Mouse (Mus musculus) embryonic fibroblast, embryonic 13.5 days (primary cell): ENCODE measurements around the gene Chrm2. TPM values are rescaled to one million over a fixed set of nuclear protein-coding genes. Genes with fewer than 3 reads are reported as not detected.

ENCODE experiments used
- H3K27ac ChIP-seq: 2 replicates; pipeline ENCODE4 v1.5.1; 2012; ENCODE audit warnings: low read length, control low read depth, inconsistent platforms; ENCODE audit not compliant: insufficient read depth
- H3K4me1 ChIP-seq: 2 replicates; pipeline ENCODE4 v1.6.1; 2011; ENCODE audit warnings: low read length; ENCODE audit not compliant: control insufficient read depth, insufficient read depth
- H3K4me3 ChIP-seq: 2 replicates; pipeline ENCODE4 v1.5.1; 2011; ENCODE audit warnings: mild to moderate bottlenecking, control low read depth, low read length; ENCODE audit not compliant: insufficient read depth
- CTCF ChIP-seq: IDR thresholded peaks from 2 replicates; pipeline ENCODE4 v1.5.1; 2011; ENCODE audit warnings: mild to moderate bottlenecking, control low read depth, low read length, moderate library complexity, borderline replicate concordance; ENCODE audit not compliant: insufficient read depth
- POLR2A ChIP-seq: IDR thresholded peaks from 2 replicates; pipeline ENCODE4 v1.6.1; 2011; ENCODE audit warnings: low read depth, mild to moderate bottlenecking, control low read depth, low read length, moderate library complexity
- polyA plus RNA-seq: library from polyadenylated mRNA; stranded (reverse); fragments of >200 nt; gene quantifications from 2 replicates; pipeline ENCODE4 v1.2.4, GENCODE M21; 2011; ENCODE audit warnings: low read depth; ENCODE audit not compliant: missing spikeins, insufficient read length

The Chrm2 gene
- polyA plus RNA-seq, 1 experiment = 0.21 TPM

DNA sequence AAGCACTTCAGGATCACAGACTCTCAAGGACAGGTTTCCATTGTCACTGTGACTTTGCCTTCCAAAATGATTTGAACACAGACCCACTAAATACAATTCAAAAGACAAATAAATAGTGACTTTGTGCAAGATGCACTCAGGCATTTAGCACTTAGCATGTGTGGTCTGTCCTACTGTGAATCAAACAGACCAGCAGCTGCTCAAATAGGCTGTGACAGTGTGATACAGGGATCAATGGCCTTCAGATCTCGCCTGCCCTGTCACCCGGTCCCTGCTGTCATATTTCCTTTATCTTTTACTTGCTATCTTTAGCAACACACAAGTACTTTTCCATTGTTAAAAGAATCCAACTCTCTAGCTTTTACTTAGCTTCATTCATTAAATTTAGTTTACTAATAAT, 31.8 kb downstream of the Chrm2 start:
- TF ChIP-seq CTCF (no peak), POLR2A (no peak)
- Histone ChIP-seq H3K4me1 (no peaks in the 10 kb centered on the region), H3K27ac (no peak overlapping the region), H3K4me3 (no peak overlapping the region)

DNA sequence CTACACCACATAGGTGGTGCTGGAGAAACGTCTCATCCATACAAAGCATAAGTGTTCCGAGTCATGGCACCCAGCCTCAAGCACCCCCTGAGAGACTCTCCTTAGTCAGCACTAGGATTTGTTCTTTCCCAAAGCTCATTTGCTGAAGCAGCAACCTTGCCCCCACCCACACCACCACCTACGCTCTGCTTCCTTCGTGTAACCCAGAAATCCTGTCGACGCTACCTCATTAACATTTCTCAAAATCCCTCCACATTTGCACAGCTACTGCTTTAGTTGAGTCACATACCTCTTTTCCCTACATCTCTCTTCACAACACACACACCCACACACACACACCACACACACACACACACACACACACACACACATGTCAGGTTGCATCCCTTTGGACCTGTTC, 50.1 kb downstream of the Chrm2 start:
- H3K4me1 ChIP-seq = no peaks in the 10 kb centered on the region
- TF ChIP-seq CTCF = no peak
- TF ChIP-seq POLR2A = no peak
- H3K4me3 ChIP-seq = no peak overlapping the region
- no peak overlapping the region for H3K27ac ChIP-seq

DNA sequence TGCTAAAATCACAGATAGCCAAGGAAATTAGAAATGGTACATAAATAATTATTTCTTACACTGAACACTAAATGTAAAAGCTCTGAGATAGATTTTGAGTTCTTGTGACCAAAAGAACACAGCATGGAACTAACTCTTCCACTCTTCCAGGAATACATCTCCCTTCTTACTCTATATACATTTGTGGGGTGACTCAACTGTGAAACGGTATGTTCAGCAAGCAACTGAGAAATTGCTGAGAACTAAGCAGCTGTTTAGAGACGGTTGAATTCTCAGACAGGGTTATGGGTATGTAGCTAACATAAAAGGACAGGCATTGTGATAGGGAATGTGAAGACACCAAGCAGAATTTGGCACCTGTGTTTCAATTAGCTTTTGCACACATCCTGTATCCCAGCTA, 51.3 kb downstream of the Chrm2 start:
- no peak overlapping the region for H3K4me3 ChIP-seq
- no peak overlapping the region for H3K27ac ChIP-seq
- no peaks in the 10 kb centered on the region for H3K4me1 ChIP-seq
- no peak for TF ChIP-seq CTCF
- TF ChIP-seq POLR2A = no peak

DNA sequence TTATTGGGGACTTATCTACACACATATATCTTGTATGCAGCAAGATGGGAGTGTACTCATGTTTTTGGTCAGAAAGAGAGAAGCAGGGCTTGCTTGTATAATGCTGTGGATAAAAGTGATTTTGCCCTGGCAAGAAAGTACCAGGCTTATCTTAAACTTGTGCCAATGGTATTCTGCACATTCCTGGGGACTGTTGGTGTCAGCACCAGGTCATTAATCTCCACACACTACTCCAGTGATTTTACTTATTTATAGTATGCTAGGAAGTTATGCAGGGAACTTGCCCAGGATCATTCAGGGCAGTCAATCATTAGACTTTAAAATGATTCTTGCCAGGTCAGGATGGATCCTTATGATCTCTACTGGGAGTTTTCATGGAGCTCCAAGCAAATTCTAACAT, 63.6 kb downstream of the Chrm2 start:
- TF ChIP-seq POLR2A = no peak
- no peak for TF ChIP-seq CTCF
- no peaks in the 10 kb centered on the region for H3K4me1 ChIP-seq
- no peak overlapping the region for H3K27ac ChIP-seq
- no peak overlapping the region for H3K4me3 ChIP-seq

GRCm38 (mm10) chr6:36455071-36455470, 67.2 kb downstream of the Chrm2 start:
- Histone ChIP-seq H3K4me1 (no peaks in the 10 kb centered on the region), H3K4me3 (no peak overlapping the region), H3K27ac (no peak overlapping the region)
- TF ChIP-seq POLR2A (no peak), CTCF (no peak)

- no peak for TF ChIP-seq CTCF
- no peak for TF ChIP-seq POLR2A
- Histone ChIP-seq H3K4me3 (no peak overlapping the region), H3K27ac (no peak overlapping the region), H3K4me1 (no peaks in the 10 kb centered on the region)
Observed at GRCm38 (mm10) chr6:36457015-36457414, 69.1 kb downstream of the Chrm2 start.

DNA sequence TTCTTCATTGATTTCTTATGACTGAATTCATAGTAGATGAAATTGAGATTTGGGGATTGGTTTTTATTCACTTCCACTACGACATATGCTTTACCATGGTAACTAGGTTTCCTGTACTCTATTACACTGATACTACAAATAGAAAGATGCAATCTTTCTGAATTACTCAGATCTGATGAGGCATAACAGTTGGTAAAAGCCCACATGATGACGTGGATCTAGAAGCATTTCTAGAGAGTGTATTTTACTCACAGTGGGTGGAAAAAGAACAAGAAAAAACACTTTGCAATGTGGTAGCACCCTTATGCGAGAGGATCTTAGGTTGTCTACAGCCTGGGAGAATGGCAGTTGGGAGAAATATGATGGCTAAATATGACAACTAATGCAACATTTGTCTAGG, 76.1 kb downstream of the Chrm2 start:
- no peak overlapping the region for H3K4me3 ChIP-seq
- H3K4me1 ChIP-seq = no peaks in the 10 kb centered on the region
- no peak overlapping the region for H3K27ac ChIP-seq
- TF ChIP-seq CTCF (no peak), POLR2A (no peak)

DNA sequence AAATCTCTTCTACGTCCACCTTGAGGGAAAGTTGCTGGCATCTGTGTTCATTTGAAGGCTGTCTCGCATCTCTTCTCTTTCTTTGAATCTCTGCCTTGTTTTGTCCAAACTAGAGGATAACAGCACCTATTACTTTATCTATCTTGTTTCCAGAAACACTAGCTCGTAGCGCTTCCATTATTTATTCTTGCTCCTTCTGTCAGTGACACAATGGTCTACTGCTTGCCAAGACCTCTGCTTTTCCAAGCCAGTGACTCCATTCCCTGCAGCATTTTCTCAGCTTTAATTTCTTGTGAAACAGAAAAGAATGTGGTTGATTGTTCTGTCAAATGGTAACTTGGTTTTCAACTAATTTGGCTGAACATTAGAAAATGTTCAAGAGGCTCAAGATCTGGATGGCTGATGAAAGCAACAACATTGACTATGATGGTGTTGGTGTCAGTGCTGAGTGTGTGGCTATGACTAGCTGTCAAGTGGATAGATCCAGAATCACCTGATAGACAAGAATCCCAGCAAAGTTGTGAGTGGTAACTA, 96.3 kb downstream of the Chrm2 start:
- TF ChIP-seq CTCF (no peak), POLR2A (no peak)
- Histone ChIP-seq H3K4me3 (no peak overlapping the region), H3K27ac (no peak overlapping the region), H3K4me1 (no peaks in the 10 kb centered on the region)

GRCm38 (mm10) chr6:36507008-36507663, 119.3 kb downstream of the Chrm2 start:
- Histone ChIP-seq H3K4me1 (no peaks in the 10 kb centered on the region), H3K27ac (no peak overlapping the region)
- TF ChIP-seq CTCF (no peak), POLR2A (no peak)

DNA sequence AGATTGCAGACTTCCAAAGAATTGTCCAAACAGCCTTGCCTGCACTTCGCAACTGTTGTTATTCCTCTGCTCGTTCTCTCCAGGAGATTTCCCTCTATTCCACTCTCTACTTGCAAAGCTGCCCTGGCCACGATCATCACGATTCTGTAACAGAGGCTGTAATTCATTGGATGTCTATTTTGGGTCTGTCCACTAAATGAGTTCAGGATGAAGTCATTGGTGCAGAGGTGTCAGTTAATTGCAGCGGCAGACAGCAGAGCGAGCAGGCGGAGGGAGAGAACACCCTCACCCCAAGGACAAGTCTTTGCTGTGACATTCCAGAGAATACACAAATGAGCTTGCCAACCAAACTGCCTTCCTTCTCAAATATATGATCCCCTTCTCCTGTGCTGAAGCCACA, 120.1 kb downstream of the Chrm2 start:
- TF ChIP-seq CTCF (no peak), POLR2A (no peak)

More at GRCm38 (mm10) chr6:36507008-36507663, 119.3 kb downstream of the Chrm2 start:
- H3K4me3 ChIP-seq = no peak overlapping the region

DNA sequence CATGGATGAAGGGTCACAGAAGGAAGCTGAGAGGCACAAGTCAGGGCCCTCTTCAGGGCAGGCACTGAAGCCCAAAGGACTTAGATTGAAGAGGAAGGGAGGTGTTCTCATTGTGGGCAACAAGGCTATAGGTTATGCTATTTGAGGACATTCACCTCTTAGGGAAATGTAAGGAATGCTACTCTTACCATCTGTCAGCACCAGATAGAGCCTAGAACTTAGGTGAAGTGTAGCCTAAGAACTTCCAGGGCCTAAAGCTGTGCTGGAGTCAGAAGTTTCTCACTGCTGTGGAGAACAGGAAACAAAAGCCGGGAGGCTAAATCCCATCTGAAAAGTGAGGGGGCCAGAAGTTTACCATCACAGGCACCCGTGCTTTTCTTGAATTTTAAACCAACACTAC, 120.6 kb downstream of the Chrm2 start:
- Histone ChIP-seq H3K27ac (no peak overlapping the region), H3K4me3 (no peak overlapping the region), H3K4me1 (no peaks in the 10 kb centered on the region)
- TF ChIP-seq CTCF = no peak
- TF ChIP-seq POLR2A = no peak

More for the DNA sequence above, 120.1 kb downstream of the Chrm2 start:
- no peaks in the 10 kb centered on the region for H3K4me1 ChIP-seq
- H3K4me3 ChIP-seq = no peak overlapping the region
- no peak overlapping the region for H3K27ac ChIP-seq

DNA sequence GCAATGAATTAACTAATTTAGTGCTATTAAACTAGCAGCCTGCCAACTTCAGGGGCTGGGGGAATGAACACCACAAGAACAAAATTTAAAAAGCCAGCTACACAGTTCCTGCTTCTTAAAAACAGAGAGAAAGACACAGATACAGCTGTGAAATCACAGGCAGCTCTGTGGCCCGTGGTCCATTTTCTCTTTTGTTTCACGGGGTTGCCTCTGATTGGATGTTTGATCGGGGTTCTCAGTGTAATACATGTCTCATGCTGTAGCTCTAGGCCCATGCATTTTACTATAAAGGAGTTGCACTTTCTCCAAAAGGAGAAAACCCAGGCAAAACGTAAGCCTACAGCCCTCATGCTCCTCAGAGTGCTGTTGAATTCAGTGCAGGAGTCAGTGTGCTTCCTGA, 128.6 kb downstream of the Chrm2 start:
- no peak overlapping the region for H3K4me3 ChIP-seq
- TF ChIP-seq CTCF = no peak
- no peak for TF ChIP-seq POLR2A
- no peaks in the 10 kb centered on the region for H3K4me1 ChIP-seq
- no peak overlapping the region for H3K27ac ChIP-seq
